Mouse (Mus musculus): ENCODE results near the gene Nfrkb.

DNA sequence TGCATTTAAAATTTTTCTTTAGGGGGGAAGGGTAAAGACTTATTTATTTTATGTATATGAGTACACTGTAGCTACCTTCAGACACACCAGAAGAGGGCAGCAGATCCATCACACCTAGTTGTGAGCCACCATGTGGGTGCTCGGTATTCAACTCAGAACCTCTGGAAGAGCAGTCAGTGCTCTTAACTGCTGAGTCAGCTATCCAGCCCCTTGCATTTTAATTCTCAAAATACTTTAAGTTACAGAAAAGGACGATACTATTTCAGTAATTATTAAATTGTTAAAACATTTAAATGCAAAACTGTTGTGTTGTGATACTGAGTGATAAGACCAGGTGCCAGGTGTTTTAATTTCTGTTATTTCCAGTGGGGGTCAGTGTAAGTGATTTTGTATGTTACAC is 18.3 kb downstream of the Nfrkb start:
- TF ChIP-seq CTCF (IDR thresholded peaks at IDR 0.05; ENCODE audit: control insufficient read depth, insufficient read depth, insufficient read length) (no peak), CEBPB (IDR thresholded peaks at IDR 0.05; ENCODE audit: low read depth) (no peak), USF1 (IDR thresholded peaks at IDR 0.05; ENCODE audit: low read depth) (no peak)

Measured in C2C12 (cell line).